8 mouse cellular contexts compared by ENCODE assay signal in the genomic region with DNA sequence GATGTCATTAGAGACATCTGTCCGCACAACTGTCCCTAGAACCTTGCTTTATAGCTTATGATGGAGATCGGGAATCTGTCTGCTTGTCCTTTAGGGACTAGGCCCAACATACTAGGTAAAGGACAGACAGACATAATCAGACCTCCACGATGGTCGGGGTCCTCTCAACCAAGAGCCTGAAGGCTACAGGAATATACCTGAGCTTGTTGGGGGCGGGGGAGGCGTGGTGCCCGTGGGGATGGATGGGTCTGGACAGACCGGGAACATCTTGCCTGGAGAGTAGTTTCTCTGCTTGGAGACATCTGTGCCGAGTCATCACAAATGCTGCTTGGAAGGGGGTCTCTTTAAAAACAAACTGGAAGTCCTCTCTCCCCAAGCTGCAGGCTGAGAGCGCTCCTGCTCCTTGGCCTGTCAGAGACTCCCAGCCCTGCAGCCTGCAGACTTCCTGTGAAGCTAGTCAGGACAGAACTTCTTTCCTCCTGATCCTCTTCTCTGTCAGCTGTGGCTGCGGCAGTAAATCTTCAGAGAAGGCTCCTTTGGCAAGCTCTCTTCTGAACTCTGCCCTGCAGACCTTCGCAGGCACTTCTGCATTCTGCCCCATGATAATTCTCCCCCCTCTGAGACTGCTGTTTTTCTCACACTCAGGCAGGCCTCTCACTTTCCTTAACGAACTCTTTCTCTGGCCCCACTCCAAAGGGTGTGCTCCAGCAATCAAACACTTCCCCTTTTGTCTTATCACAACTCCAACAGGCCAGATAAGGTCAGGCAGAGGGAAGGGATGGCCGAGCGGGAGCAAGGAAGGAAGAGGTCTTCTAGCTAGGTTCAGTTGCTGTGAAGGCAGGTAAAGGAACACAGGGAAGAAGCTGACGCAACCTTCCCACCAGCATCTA.
DNase-seq lines count a peak whose midpoint lies in the region; ATAC-seq lines count a peak whose summit lies in the region.

No protein-coding gene starts in this region.

- peak; percentile 5 for DNase-seq in thymus, postnatal 4 days
- DNase-seq in thymus, postnatal 14 days = no peak
- peak; percentile 26 for DNase-seq in skeletal muscle tissue, adult 2 months (ENCODE audit: low read depth, low spot score)
- DNase-seq in forebrain, embryonic 11.5 days (ENCODE audit: low spot score) = no peak

- H3K4me2 ChIP-seq in embryonic facial prominence, embryonic 15.5 days (replicated peaks) = peak overlapping the region; percentile 1; the same call in 1 of the 2 replicates
- peak overlapping the region; percentile 35 for H3K4me2 ChIP-seq in intestine, embryonic 15.5 days (replicated peaks)
- H3K4me2 ChIP-seq in liver, embryonic 16.5 days (ENCODE audit: low read depth, low read length) = no peak overlapping the region
- H3K4me2 ChIP-seq in forebrain, embryonic 11.5 days (ENCODE audit: low read depth, low read length, severe bottlenecking) = no peak overlapping the region
- no peak overlapping the region for H3K4me2 ChIP-seq in forebrain, embryonic 13.5 days

- peak overlapping the region; percentile 25 for H3K27ac ChIP-seq in embryonic facial prominence, embryonic 15.5 days (replicated peaks)
- peak overlapping the region; percentile 49 for H3K27ac ChIP-seq in intestine, embryonic 15.5 days
- no peak overlapping the region for H3K27ac ChIP-seq in liver, embryonic 16.5 days (ENCODE audit: low read length)
- H3K27ac ChIP-seq in forebrain, embryonic 11.5 days (ENCODE audit: low read depth, low read length) = no peak overlapping the region
- H3K27ac ChIP-seq in forebrain, embryonic 13.5 days = no peak overlapping the region

- no peak overlapping the region for H3K4me3 ChIP-seq in embryonic facial prominence, embryonic 15.5 days (replicated peaks)
- no peak overlapping the region for H3K4me3 ChIP-seq in intestine, embryonic 15.5 days (replicated peaks)
- no peak overlapping the region for H3K4me3 ChIP-seq in liver, embryonic 16.5 days (ENCODE audit: low read depth, low read length)
- H3K4me3 ChIP-seq in forebrain, embryonic 11.5 days (ENCODE audit: low read depth, low read length) = no peak overlapping the region
- no peak overlapping the region for H3K4me3 ChIP-seq in forebrain, embryonic 13.5 days

- no peaks in the 10 kb centered on the region for H3K27me3 ChIP-seq in embryonic facial prominence, embryonic 15.5 days
- no peaks in the 10 kb centered on the region for H3K27me3 ChIP-seq in intestine, embryonic 15.5 days (replicated peaks)
- H3K27me3 ChIP-seq in liver, embryonic 16.5 days (ENCODE audit: control insufficient read depth, insufficient read depth, low read depth, low read length) = no peaks in the 10 kb centered on the region
- no peaks in the 10 kb centered on the region for H3K27me3 ChIP-seq in forebrain, embryonic 11.5 days (ENCODE audit: control insufficient read depth, insufficient read depth, low read length)
- no peaks in the 10 kb centered on the region for H3K27me3 ChIP-seq in forebrain, embryonic 13.5 days

- WGBS in embryonic facial prominence, embryonic 15.5 days = 51% methylated on average over 16 of the region's 16 CpGs
- WGBS in intestine, embryonic 15.5 days = 35% methylated on average over 16 of the region's 16 CpGs
- WGBS in liver, embryonic 16.5 days (ENCODE audit: insufficient replicate concordance) = 17% methylated on average over 16 of the region's 16 CpGs
- 69% methylated on average over 16 of the region's 16 CpGs for WGBS in forebrain, embryonic 11.5 days
- WGBS in forebrain, embryonic 13.5 days = 69% methylated on average over 16 of the region's 16 CpGs

- no peaks in the 10 kb centered on the region for H3K9me3 ChIP-seq in embryonic facial prominence, embryonic 15.5 days (replicated peaks)
- no peaks in the 10 kb centered on the region for H3K9me3 ChIP-seq in intestine, embryonic 15.5 days
- H3K9me3 ChIP-seq in liver, embryonic 16.5 days (replicated peaks; ENCODE audit: control insufficient read depth, low read length) = no peaks in the 10 kb centered on the region
- no peaks in the 10 kb centered on the region for H3K9me3 ChIP-seq in forebrain, embryonic 11.5 days (ENCODE audit: control insufficient read depth, low read length)
- no peaks in the 10 kb centered on the region for H3K9me3 ChIP-seq in forebrain, embryonic 13.5 days (replicated peaks)

- no peaks in the 10 kb centered on the region for H3K36me3 ChIP-seq in embryonic facial prominence, embryonic 15.5 days
- H3K36me3 ChIP-seq in intestine, embryonic 15.5 days = no peaks in the 10 kb centered on the region
- no peaks in the 10 kb centered on the region for H3K36me3 ChIP-seq in liver, embryonic 16.5 days (ENCODE audit: control insufficient read depth, insufficient read depth)
- H3K36me3 ChIP-seq in forebrain, embryonic 11.5 days (ENCODE audit: control insufficient read depth, insufficient read depth, low read length) = no peaks in the 10 kb centered on the region
- no peaks in the 10 kb centered on the region for H3K36me3 ChIP-seq in forebrain, embryonic 13.5 days (ENCODE audit: poor library complexity, severe bottlenecking)

- H3K4me1 ChIP-seq in embryonic facial prominence, embryonic 15.5 days = peaks cover 12% of the 10 kb centered on the region
- peaks cover 11% of the 10 kb centered on the region for H3K4me1 ChIP-seq in intestine, embryonic 15.5 days (replicated peaks)
- no peaks in the 10 kb centered on the region for H3K4me1 ChIP-seq in liver, embryonic 16.5 days (ENCODE audit: control insufficient read depth, low read depth, low read length)
- no peaks in the 10 kb centered on the region for H3K4me1 ChIP-seq in forebrain, embryonic 11.5 days (replicated peaks; ENCODE audit: control insufficient read depth, insufficient read depth, low read length)
- H3K4me1 ChIP-seq in forebrain, embryonic 13.5 days = no peaks in the 10 kb centered on the region

- ATAC-seq in embryonic facial prominence, embryonic 15.5 days (ENCODE audit: insufficient number of reproducible peaks, low FRiP score, low TSS enrichment, low read depth) = no peak
- peak; percentile 96 for ATAC-seq in intestine, embryonic 15.5 days
- peak; percentile 67 for ATAC-seq in liver, embryonic 16.5 days (ENCODE audit: low read depth)
- no peak for ATAC-seq in forebrain, embryonic 11.5 days (replicated peaks; ENCODE audit: low FRiP score)
- no peak for ATAC-seq in forebrain, embryonic 13.5 days

- H3K9ac ChIP-seq in embryonic facial prominence, embryonic 15.5 days = no peak overlapping the region
- no peak overlapping the region for H3K9ac ChIP-seq in intestine, embryonic 15.5 days
- no peak overlapping the region for H3K9ac ChIP-seq in liver, embryonic 16.5 days (ENCODE audit: low read depth, low read length)
- H3K9ac ChIP-seq in forebrain, embryonic 11.5 days (ENCODE audit: low read length) = no peak overlapping the region
- no peak overlapping the region for H3K9ac ChIP-seq in forebrain, embryonic 13.5 days

Comparison
In these comparisons a context has a peak if more than half of its experiments do, and no peak if none do; other contexts are left out.
1. DNase-seq: peak in thymus, postnatal 4 days (single experiment) and skeletal muscle tissue, adult 2 months (single experiment); none in thymus, postnatal 14 days (single experiment) and forebrain, embryonic 11.5 days (single experiment).
2. ATAC-seq: peak in intestine, embryonic 15.5 days (single experiment) and liver, embryonic 16.5 days (single experiment); none in embryonic facial prominence, embryonic 15.5 days (single experiment), forebrain, embryonic 11.5 days (single experiment) and forebrain, embryonic 13.5 days (single experiment).
3. H3K27ac ChIP-seq: peak in embryonic facial prominence, embryonic 15.5 days (single experiment) and intestine, embryonic 15.5 days (single experiment); none in liver, embryonic 16.5 days (single experiment), forebrain, embryonic 11.5 days (single experiment) and forebrain, embryonic 13.5 days (single experiment).
4. H3K4me2 ChIP-seq: peak in embryonic facial prominence, embryonic 15.5 days (single experiment) and intestine, embryonic 15.5 days (single experiment); none in liver, embryonic 16.5 days (single experiment), forebrain, embryonic 11.5 days (single experiment) and forebrain, embryonic 13.5 days (single experiment).